Mouse (Mus musculus) hindbrain, embryonic 14.5 days (tissue): ENCODE measurements around the gene Ezh1. TPM values are rescaled to one million over a fixed set of nuclear protein-coding genes. Genes with fewer than 3 reads are reported as not detected.
A peak's percentile ranks its signal among the peaks of the same experiment; 100 is the strongest.

Experiments used
- ATAC-seq: fragments of 200-750 bp; cut with Nextera tagmentation; 2 replicates; pipeline ENCODE4 v1.8.0; 2017; ENCODE audit warnings: moderate number of reproducible peaks, mild to moderate bottlenecking, moderate TSS enrichment, moderate library complexity; ENCODE audit not compliant: low FRiP score
- DNase-seq: peaks from one replicate; pipeline ENCODE4 v3.0.0-alpha.2; 2015; ENCODE audit warnings: low spot score
- H3K27ac ChIP-seq: fragments of 300-500 bp; sonication (generic); 2 replicates; pipeline ENCODE4 v1.5.1; 2014; ENCODE audit warnings: mild to moderate bottlenecking, moderate library complexity
- H3K27me3 ChIP-seq: fragments of 300-500 bp; sonication (generic); 2 replicates; pipeline ENCODE4 v1.6.1; 2014; ENCODE audit warnings: mild to moderate bottlenecking, low read length, mixed read lengths; ENCODE audit not compliant: control insufficient read depth, insufficient read depth
- H3K36me3 ChIP-seq: fragments of 300-500 bp; sonication (generic); replicated peaks from 2 replicates; pipeline ENCODE4 v1.6.1; 2014; ENCODE audit not compliant: control insufficient read depth, insufficient read depth
- H3K4me1 ChIP-seq: fragments of 300-500 bp; sonication (generic); replicated peaks from 2 replicates; pipeline ENCODE4 v1.6.1; 2014; ENCODE audit warnings: antibody characterized with exemption, low read length, mixed read lengths; ENCODE audit not compliant: control insufficient read depth, insufficient read depth
- H3K4me2 ChIP-seq: fragments of 300-500 bp; sonication (generic); replicated peaks from 2 replicates; pipeline ENCODE4 v1.6.1; 2014; ENCODE audit warnings: mild to moderate bottlenecking, moderate library complexity
- H3K4me3 ChIP-seq: fragments of 300-500 bp; sonication (generic); replicated peaks from 2 replicates; pipeline ENCODE4 v1.5.1; 2014; ENCODE audit warnings: mild to moderate bottlenecking, low read length
- H3K9ac ChIP-seq: fragments of 300-500 bp; sonication (generic); 2 replicates; pipeline ENCODE4 v1.6.1; 2014
- H3K9me3 ChIP-seq: fragments of 300-500 bp; sonication (generic); 2 replicates; pipeline ENCODE4 v1.6.1; 2016; ENCODE audit warnings: low read length; ENCODE audit not compliant: control insufficient read depth
- WGBS: fragments of 180-500 bp; shearing (Covaris S2); extraction: QIAGEN DNeasy Blood & Tissue Kit; methylation state at CpG from one replicate; pipeline ENCODE4 v1.1.7; 2014; 5-methylcytosine and 5-hydroxymethylcytosine counted together
- polyA plus RNA-seq: library from polyadenylated mRNA; unstranded; fragments of >200 nt; fragmentation: Nextera tagmentation; extraction: Ambion mirVana; gene quantifications from 2 replicates; pipeline ENCODE4 v1.2.1, GENCODE M21; 2014

Ezh1 gene
- polyA plus RNA-seq, 1 experiment from 2014 or later, result 26.9 TPM

- Histone ChIP-seq H3K27me3 (peaks cover 57% of the 10 kb centered on the region), H3K9me3 (no peaks in the 10 kb centered on the region), H3K4me1 (peaks cover 44% of the 10 kb centered on the region), H3K36me3 (peaks cover 31% of the 10 kb centered on the region), H3K4me2 (peak overlapping the region; percentile 70), H3K27ac (no peak overlapping the region), H3K9ac (peak overlapping the region; percentile 68), H3K4me3 (peak overlapping the region; percentile 61)
- DNase-seq (no peak), ATAC-seq (no peak)
- 13% methylated on average over 16 of the region's 17 CpGs for WGBS
These were observed 56.8 kb downstream of the Ezh1 start for GRCm38 (mm10) chr11:101169301-101170107.

- ATAC-seq (no peak), DNase-seq (no peak)
- WGBS, result 63% methylated on average over 18 of the region's 18 CpGs
- H3K4me2 ChIP-seq, result peak overlapping the region; percentile 70; the same call in 1 of the 2 replicates
- no peak overlapping the region for H3K9ac ChIP-seq
- H3K27ac ChIP-seq, result no peak overlapping the region
- peaks cover 39% of the 10 kb centered on the region for H3K4me1 ChIP-seq
- H3K27me3 ChIP-seq, result peaks cover 66% of the 10 kb centered on the region
- H3K9me3 ChIP-seq, result no peaks in the 10 kb centered on the region
- no peak overlapping the region for H3K4me3 ChIP-seq
- H3K36me3 ChIP-seq, result peaks cover 42% of the 10 kb centered on the region
These were observed 57.8 kb downstream of the Ezh1 start for GRCm38 (mm10) chr11:101168301-101168980.

- no peak overlapping the region for H3K27ac ChIP-seq
- DNase-seq (no peak), ATAC-seq (no peak)
- H3K4me3 ChIP-seq, result no peak overlapping the region
- WGBS, result 50% methylated on average over 8 of the region's 8 CpGs
- no peaks in the 10 kb centered on the region for H3K9me3 ChIP-seq
- peaks cover 43% of the 10 kb centered on the region for H3K36me3 ChIP-seq
- no peak overlapping the region for H3K9ac ChIP-seq
- no peak overlapping the region for H3K4me2 ChIP-seq
- H3K27me3 ChIP-seq, result peaks cover 66% of the 10 kb centered on the region
- H3K4me1 ChIP-seq, result peaks cover 34% of the 10 kb centered on the region
These were observed 58.3 kb downstream of the Ezh1 start for GRCm38 (mm10) chr11:101167963-101168300.

- Histone ChIP-seq H3K27ac (no peak overlapping the region), H3K4me2 (no peak overlapping the region), H3K4me3 (no peak overlapping the region), H3K9ac (no peak overlapping the region), H3K27me3 (peaks cover 70% of the 10 kb centered on the region), H3K36me3 (peaks cover 43% of the 10 kb centered on the region), H3K9me3 (no peaks in the 10 kb centered on the region), H3K4me1 (peaks cover 29% of the 10 kb centered on the region)
- DNase-seq (no peak), ATAC-seq (no peak)
- 54% methylated on average over 19 of the region's 19 CpGs for WGBS
These were observed 58.9 kb downstream of the Ezh1 start for GRCm38 (mm10) chr11:101167211-101167962.

- ATAC-seq (no peak), DNase-seq (no peak)
- H3K9me3 ChIP-seq, result no peaks in the 10 kb centered on the region
- H3K9ac ChIP-seq, result no peak overlapping the region
- no peak overlapping the region for H3K27ac ChIP-seq
- no peak overlapping the region for H3K4me3 ChIP-seq
- peaks cover 22% of the 10 kb centered on the region for H3K4me1 ChIP-seq
- peaks cover 53% of the 10 kb centered on the region for H3K36me3 ChIP-seq
- 45% methylated on average over 14 of the region's 14 CpGs for WGBS
- H3K27me3 ChIP-seq, result peaks cover 75% of the 10 kb centered on the region
- H3K4me2 ChIP-seq, result no peak overlapping the region
These were observed 59.9 kb downstream of the Ezh1 start for GRCm38 (mm10) chr11:101166357-101166756.

- peaks cover 18% of the 10 kb centered on the region for H3K4me1 ChIP-seq
- H3K4me3 ChIP-seq, result peak overlapping the region; percentile 20; the same call in 1 of the 2 replicates
- H3K27me3 ChIP-seq, result peaks cover 75% of the 10 kb centered on the region
- ATAC-seq (no peak), DNase-seq (no peak)
- no peaks in the 10 kb centered on the region for H3K9me3 ChIP-seq
- H3K9ac ChIP-seq, result no peak overlapping the region
- no peak overlapping the region; the same call in 1 of the 2 replicates for H3K4me2 ChIP-seq
- H3K27ac ChIP-seq, result no peak overlapping the region
- H3K36me3 ChIP-seq, result peaks cover 57% of the 10 kb centered on the region
- WGBS, result 24% methylated on average over 35 of the region's 35 CpGs
These were observed 61.3 kb downstream of the Ezh1 start for GRCm38 (mm10) chr11:101164677-101165580.

GRCm38 (mm10) chr11:101164351-101164665 lies 62.0 kb downstream of the Ezh1 start:
- Histone ChIP-seq H3K36me3 (peaks cover 57% of the 10 kb centered on the region), H3K27me3 (peaks cover 73% of the 10 kb centered on the region), H3K4me2 (peak overlapping the region; percentile 38), H3K27ac (no peak overlapping the region), H3K4me1 (peaks cover 12% of the 10 kb centered on the region; the same call in 1 of the 2 replicates), H3K9me3 (no peaks in the 10 kb centered on the region), H3K4me3 (peak overlapping the region; percentile 20), H3K9ac (no peak overlapping the region; the same call in 1 of the 2 replicates)
- DNase-seq (no peak), ATAC-seq (no peak)
- WGBS, result 9% methylated on average over 21 of the region's 21 CpGs

- no peak overlapping the region for H3K27ac ChIP-seq
- peaks cover 57% of the 10 kb centered on the region for H3K36me3 ChIP-seq
- peak overlapping the region; percentile 38 for H3K4me2 ChIP-seq
- no peak for DNase-seq
- no peaks in the 10 kb centered on the region for H3K9me3 ChIP-seq
- peak overlapping the region; percentile 20 for H3K4me3 ChIP-seq
- peaks cover 67% of the 10 kb centered on the region for H3K27me3 ChIP-seq
- 19% methylated on average over 49 of the region's 49 CpGs for WGBS
- H3K9ac ChIP-seq, result no peak overlapping the region; the same call in 1 of the 2 replicates
- ATAC-seq, result no peak; the same call in 1 of the 2 replicates
- peaks cover 6% of the 10 kb centered on the region; the same call in 1 of the 2 replicates for H3K4me1 ChIP-seq
These were observed 62.5 kb downstream of the Ezh1 start for GRCm38 (mm10) chr11:101163476-101164350.
